Mouse (Mus musculus): ENCODE data around the gene Otogl. TPM values are rescaled to one million over a fixed set of nuclear protein-coding genes. Genes with fewer than 3 reads are reported as not detected.
A peak's percentile ranks its signal among the peaks of the same experiment; 100 is the strongest.

Gene Otogl
- total and polyA plus RNA-seq, 2 experiments from 2014 or later = 0.04 to 0.22 TPM

GRCm38 (mm10) chr10:107859220-107859619 lies 52.7 kb downstream of the Otogl start:
- Histone ChIP-seq H3K4me1 (ENCODE audit: insufficient read depth, low read length) (no peaks in the 10 kb centered on the region), H3K27ac (ENCODE audit: low read depth, low read length) (no peak overlapping the region), H3K4me2 (ENCODE audit: low read depth, low read length, poor library complexity, severe bottlenecking) (no peak overlapping the region), H3K4me3 (ENCODE audit: low read depth, low read length) (no peak overlapping the region), H3K27me3 (ENCODE audit: insufficient read depth, low read length) (no peaks in the 10 kb centered on the region), H3K36me3 (ENCODE audit: insufficient read depth, low read length) (no peaks in the 10 kb centered on the region), H3K9me3 (ENCODE audit: low read length) (no peaks in the 10 kb centered on the region), H3K9ac (replicated peaks; ENCODE audit: low read length, poor library complexity, severe bottlenecking) (no peak overlapping the region)
- 96% methylated on average over 3 of the region's 3 CpGs for WGBS
- DNase-seq (ENCODE audit: low spot score) (no peak), ATAC-seq (ENCODE audit: low FRiP score) (no peak)
- no peak for TF ChIP-seq CTCF (IDR thresholded peaks at IDR 0.05)

DNA sequence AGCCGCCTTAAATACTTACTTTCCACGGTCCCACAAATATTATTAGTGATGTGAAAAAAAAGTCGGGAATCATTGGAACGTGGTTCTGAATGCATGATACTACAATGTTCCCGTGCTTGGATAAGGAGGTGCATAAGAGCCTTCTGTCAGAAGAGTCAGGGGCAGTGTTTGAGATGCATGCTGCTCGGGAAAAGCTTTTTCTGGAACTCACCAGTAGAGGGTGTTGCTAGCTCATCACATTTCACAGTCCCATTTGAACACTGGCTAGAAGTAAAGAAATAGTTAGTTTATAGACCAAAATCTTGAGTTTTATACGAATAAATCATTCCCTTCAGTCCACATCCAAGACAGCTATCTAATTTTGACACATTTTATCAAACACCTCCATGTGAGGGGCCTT lies 53.2 kb downstream of the Otogl start:
- Histone ChIP-seq H3K4me2 (ENCODE audit: low read depth, low read length, poor library complexity, severe bottlenecking) (no peak overlapping the region), H3K9me3 (ENCODE audit: low read length) (no peaks in the 10 kb centered on the region), H3K27ac (ENCODE audit: low read depth, low read length) (no peak overlapping the region), H3K4me3 (ENCODE audit: low read depth, low read length) (no peak overlapping the region), H3K27me3 (ENCODE audit: insufficient read depth, low read length) (no peaks in the 10 kb centered on the region), H3K9ac (replicated peaks; ENCODE audit: low read length, poor library complexity, severe bottlenecking) (no peak overlapping the region), H3K4me1 (ENCODE audit: insufficient read depth, low read length) (no peaks in the 10 kb centered on the region), H3K36me3 (ENCODE audit: insufficient read depth, low read length) (no peaks in the 10 kb centered on the region)
- DNase-seq (ENCODE audit: low spot score) (peak; percentile 68), ATAC-seq (ENCODE audit: low FRiP score) (no peak)
- WGBS = 21% methylated on average over 7 of the region's 7 CpGs
- peak; percentile 83 for TF ChIP-seq CTCF (IDR thresholded peaks at IDR 0.05)

- Histone ChIP-seq H3K36me3 (ENCODE audit: insufficient read depth, low read length) (no peaks in the 10 kb centered on the region), H3K27ac (ENCODE audit: low read depth, low read length) (no peak overlapping the region), H3K4me3 (ENCODE audit: low read depth, low read length) (no peak overlapping the region), H3K4me1 (ENCODE audit: insufficient read depth, low read length) (no peaks in the 10 kb centered on the region), H3K4me2 (ENCODE audit: low read depth, low read length, poor library complexity, severe bottlenecking) (no peak overlapping the region), H3K9ac (replicated peaks; ENCODE audit: low read length, poor library complexity, severe bottlenecking) (no peak overlapping the region), H3K27me3 (ENCODE audit: insufficient read depth, low read length) (no peaks in the 10 kb centered on the region), H3K9me3 (ENCODE audit: low read length) (no peaks in the 10 kb centered on the region)
- no peak for TF ChIP-seq CTCF (IDR thresholded peaks at IDR 0.05)
- WGBS = 97% methylated on average over 1 of the region's 1 CpGs
- ATAC-seq (ENCODE audit: low FRiP score) = no peak
- no peak for DNase-seq (ENCODE audit: low spot score)
These were observed 67.0 kb downstream of the Otogl start for GRCm38 (mm10) chr10:107844906-107845305.

DNA sequence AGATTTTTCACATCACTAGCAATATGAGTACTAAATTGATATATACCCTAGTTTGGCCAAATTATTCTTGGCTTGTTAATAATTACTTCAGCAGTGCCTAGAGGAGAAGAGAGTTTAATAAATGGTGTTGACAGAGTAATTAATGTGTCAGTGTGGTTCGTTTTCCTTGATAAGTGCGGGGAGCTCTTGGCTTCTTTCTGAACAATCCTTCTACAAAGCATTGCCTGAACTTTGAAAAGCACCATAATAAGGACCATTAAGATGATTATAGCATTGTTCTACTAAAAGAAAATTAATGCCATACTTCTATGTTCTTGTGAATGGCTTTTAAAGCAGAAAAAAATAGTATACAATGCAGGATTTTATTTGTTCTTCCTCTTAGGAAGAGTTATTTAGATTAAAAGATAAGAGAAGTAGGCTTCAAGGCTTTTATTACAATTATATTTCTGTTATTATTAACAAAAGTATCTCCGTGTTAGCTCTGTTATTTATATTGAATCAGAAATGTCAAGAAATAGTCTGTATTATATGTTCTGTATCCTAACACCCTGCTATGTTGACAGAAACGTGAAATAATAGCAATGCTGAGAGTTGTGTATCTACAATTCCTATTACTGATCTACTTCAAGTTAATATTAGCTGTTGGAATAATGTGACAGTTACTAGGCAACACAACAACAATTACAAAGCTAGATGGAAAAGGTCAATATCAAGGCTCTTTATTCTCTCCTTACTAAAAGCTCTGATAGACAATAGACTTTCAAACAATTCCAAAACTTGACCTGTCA lies 77.3 kb downstream of the Otogl start:
- Histone ChIP-seq H3K4me2 (ENCODE audit: low read depth, low read length, poor library complexity, severe bottlenecking) (no peak overlapping the region), H3K4me3 (ENCODE audit: low read depth, low read length) (no peak overlapping the region), H3K4me1 (ENCODE audit: insufficient read depth, low read length) (no peaks in the 10 kb centered on the region), H3K9ac (replicated peaks; ENCODE audit: low read length, poor library complexity, severe bottlenecking) (no peak overlapping the region), H3K27ac (ENCODE audit: low read depth, low read length) (no peak overlapping the region), H3K27me3 (ENCODE audit: insufficient read depth, low read length) (no peaks in the 10 kb centered on the region), H3K9me3 (ENCODE audit: low read length) (no peaks in the 10 kb centered on the region), H3K36me3 (ENCODE audit: insufficient read depth, low read length) (no peaks in the 10 kb centered on the region)
- TF ChIP-seq CTCF (IDR thresholded peaks at IDR 0.05) = no peak
- 73% methylated on average over 4 of the region's 4 CpGs for WGBS
- DNase-seq (ENCODE audit: low spot score) (no peak), ATAC-seq (ENCODE audit: low FRiP score) (no peak)

DNA sequence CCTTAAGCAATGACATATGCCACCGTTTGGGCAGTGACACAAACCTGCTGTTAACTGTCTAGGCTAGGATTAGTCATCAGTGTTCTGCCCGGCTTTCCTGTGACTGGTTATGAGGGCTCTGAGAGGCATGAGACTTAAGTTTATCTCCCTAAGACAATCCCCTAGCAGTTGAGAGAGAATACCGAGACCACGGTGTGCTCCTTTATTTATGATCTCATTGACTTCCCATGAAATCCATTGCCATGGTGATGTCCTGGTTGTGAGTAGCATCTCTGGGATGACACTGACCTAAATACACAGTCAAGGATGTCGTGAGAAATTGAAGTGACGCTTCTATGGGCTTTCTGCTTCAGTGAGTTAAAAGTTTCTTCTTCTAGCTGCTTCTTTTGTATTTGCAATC lies 82.8 kb downstream of the Otogl start:
- DNase-seq (ENCODE audit: low spot score) (peak; percentile 9), ATAC-seq (ENCODE audit: low FRiP score) (no peak)
- WGBS = 33% methylated on average over 6 of the region's 6 CpGs
- no peak overlapping the region for H3K27ac ChIP-seq (ENCODE audit: low read depth, low read length)
- no peak overlapping the region for H3K4me3 ChIP-seq (ENCODE audit: low read depth, low read length)
- H3K4me1 ChIP-seq (ENCODE audit: insufficient read depth, low read length) = no peaks in the 10 kb centered on the region
- no peak overlapping the region for H3K4me2 ChIP-seq (ENCODE audit: low read depth, low read length, poor library complexity, severe bottlenecking)
- no peaks in the 10 kb centered on the region for H3K27me3 ChIP-seq (ENCODE audit: insufficient read depth, low read length)
- no peak overlapping the region for H3K9ac ChIP-seq (replicated peaks; ENCODE audit: low read length, poor library complexity, severe bottlenecking)
- no peaks in the 10 kb centered on the region for H3K36me3 ChIP-seq (ENCODE audit: insufficient read depth, low read length)
- no peaks in the 10 kb centered on the region for H3K9me3 ChIP-seq (ENCODE audit: low read length)
- TF ChIP-seq CTCF (IDR thresholded peaks at IDR 0.05) = no peak

- no peak for ATAC-seq (ENCODE audit: low FRiP score)
- Histone ChIP-seq H3K27me3 (ENCODE audit: insufficient read depth, low read length) (no peaks in the 10 kb centered on the region), H3K9ac (replicated peaks; ENCODE audit: low read length, poor library complexity, severe bottlenecking) (no peak overlapping the region), H3K9me3 (ENCODE audit: low read length) (no peaks in the 10 kb centered on the region), H3K4me3 (ENCODE audit: low read depth, low read length) (no peak overlapping the region), H3K27ac (ENCODE audit: low read depth, low read length) (no peak overlapping the region), H3K4me1 (ENCODE audit: insufficient read depth, low read length) (no peaks in the 10 kb centered on the region), H3K4me2 (ENCODE audit: low read depth, low read length, poor library complexity, severe bottlenecking) (no peak overlapping the region), H3K36me3 (ENCODE audit: insufficient read depth, low read length) (no peaks in the 10 kb centered on the region)
- WGBS = 68% methylated on average over 16 of the region's 16 CpGs
- no peak for DNase-seq (ENCODE audit: low spot score)
- no peak for TF ChIP-seq CTCF (IDR thresholded peaks at IDR 0.05)
These were observed 98.0 kb downstream of the Otogl start for GRCm38 (mm10) chr10:107813814-107814483.

Measured in midbrain, postnatal 0 days (tissue).